Mouse (Mus musculus) erythroblast, embryonic 14.5 days (primary cell): Measurements from ENCODE around the gene Ptprg.

Source experiments
- GATA1 ChIP-seq: IDR thresholded peaks from 2 replicates; pipeline ENCODE4 v1.6.1; 2012; ENCODE audit warnings: low read length, inconsistent platforms, mixed read lengths
- TAL1 ChIP-seq: IDR thresholded peaks from 3 replicates; pipeline ENCODE4 v1.6.1; 2012; ENCODE audit warnings: low read length, inconsistent platforms, mixed read lengths

DNA sequence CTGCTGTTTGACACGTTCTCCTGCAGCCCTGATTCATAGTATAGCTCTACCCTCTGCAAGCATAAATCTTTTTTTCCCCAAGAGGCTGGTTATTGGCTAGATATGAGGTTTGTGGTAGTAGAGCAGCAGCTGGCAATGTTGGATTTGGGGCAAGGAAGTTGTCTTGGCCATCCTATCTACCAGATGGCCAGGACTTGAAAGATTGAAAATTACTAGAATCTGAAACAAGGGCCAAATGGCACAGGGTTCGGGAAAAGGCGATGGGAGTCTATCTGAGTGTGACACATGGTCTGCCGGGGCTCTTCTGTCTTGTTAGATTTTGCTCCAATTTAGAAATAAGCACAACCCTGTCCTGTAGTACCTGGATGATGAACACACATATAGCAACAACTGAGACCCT lies 531.7 kb downstream of the Ptprg start:
- TF ChIP-seq TAL1 (no peak), GATA1 (no peak)
